Mouse (Mus musculus) ovary, postnatal 14 days (tissue): ENCODE results near the gene Fus.
"Not testable (repeated sequence)": the region's sequence is repeated elsewhere in the genome, so short reads cannot be mapped to it uniquely, and the experiment has no call there.

Source experiments
- DNase-seq: peaks from one replicate; pipeline ENCODE4 v3.0.0; 2022; ENCODE audit warnings: low spot score

Gene Fus

GRCm38 (mm10) chr7:128004487-128005362 is 37.5 kb downstream of the Fus start:
- no peak for DNase-seq

DNA sequence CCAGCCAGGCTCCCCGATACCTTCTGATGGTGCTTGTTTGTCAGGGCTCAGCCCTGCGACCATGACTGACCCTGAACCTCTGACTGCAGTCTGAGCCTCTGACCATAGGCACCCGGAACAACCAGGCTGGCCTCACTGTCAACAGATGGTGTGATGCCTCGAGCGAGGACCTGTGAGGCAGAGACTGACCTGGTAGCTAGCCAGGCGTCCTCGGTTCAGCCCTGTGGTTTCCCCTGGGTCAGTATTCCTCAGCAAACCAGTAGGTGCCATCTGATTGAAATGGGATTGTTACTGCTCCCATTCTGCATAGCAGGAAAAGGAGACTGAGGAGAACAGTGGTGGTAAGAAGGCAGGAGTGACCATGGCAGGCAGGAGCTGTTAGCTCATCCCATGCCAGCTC is 38.9 kb downstream of the Fus start:
- no peak for DNase-seq

- no peak for DNase-seq
Observed at GRCm38 (mm10) chr7:128009715-128010340, 42.6 kb downstream of the Fus start.

DNA sequence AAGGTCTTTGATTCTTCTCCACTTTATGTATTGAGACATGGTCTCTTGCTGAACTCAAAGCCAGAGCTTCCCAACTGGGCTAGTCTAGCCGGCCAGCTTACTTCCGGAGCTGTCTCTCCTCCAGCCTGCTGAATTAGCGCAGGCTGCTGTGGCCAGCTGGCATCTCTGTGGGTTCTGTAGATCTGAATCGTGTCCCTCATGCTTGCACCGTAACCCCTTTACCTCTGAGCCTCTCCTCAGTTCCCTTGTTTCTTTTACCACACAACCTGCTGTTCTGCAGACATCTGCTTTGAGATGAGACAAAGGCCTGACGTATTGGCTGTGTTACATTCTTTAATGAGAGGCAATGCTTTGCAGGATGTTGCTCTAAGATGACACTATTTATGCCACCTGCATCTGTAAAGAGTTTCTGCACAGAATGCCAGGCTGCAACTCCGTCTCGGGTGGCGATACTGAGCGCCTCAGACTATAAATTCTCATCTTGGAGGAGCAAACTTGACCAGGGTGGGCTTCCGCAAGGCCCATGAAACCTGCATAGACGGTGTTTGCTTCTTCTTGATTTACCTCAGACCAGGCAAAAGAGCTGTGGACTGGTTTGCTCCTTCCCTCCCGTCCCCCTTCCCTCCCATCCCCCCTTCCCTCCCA is 45.0 kb downstream of the Fus start:
- no peak for DNase-seq

GRCm38 (mm10) chr7:128013116-128013515 is 45.9 kb downstream of the Fus start:
- DNase-seq, result no peak

DNA sequence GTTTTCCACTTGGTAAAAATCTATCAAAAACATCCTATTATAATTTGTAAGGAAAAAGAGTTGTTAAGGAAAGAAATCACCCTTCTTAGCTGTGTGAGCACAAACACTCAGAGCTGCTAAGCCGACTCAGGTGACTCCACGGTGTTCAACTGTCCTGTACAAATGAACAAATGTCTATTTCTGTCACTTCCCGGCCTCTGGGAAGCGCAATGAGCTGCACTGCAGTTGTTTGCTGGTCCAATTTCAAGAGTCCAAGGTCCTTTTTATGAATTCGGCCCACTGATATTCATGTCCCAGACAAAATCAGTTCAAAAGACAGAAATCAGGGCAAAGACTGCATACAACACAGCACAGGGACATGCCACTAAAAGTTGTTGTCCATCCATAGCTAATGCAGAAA is 48.9 kb downstream of the Fus start:
- not testable (repeated sequence) for DNase-seq

GRCm38 (mm10) chr7:128016650-128017049 is 49.4 kb downstream of the Fus start:
- DNase-seq, result no peak

GRCm38 (mm10) chr7:128018275-128018674 is 51.0 kb downstream of the Fus start:
- no peak for DNase-seq

DNA sequence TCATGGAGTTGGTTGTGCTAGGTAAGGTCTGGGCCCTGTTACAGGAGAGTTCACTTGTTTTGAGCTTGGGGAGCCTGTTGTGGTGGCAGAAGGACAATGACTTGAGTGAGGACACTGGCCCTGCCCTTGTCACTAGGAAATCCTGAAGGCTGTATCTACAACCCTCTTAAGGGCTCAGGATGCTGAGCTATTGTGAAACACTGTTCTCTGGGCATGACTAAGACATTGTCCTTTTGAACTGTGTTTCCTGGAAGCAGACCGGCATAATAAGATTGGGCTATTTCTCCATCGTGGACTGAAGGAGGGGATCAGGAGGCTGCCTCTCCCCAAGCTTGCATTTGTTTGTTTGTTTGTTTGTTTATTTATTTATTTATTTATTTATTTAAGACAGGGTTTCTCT is 51.9 kb downstream of the Fus start:
- no peak for DNase-seq

DNA sequence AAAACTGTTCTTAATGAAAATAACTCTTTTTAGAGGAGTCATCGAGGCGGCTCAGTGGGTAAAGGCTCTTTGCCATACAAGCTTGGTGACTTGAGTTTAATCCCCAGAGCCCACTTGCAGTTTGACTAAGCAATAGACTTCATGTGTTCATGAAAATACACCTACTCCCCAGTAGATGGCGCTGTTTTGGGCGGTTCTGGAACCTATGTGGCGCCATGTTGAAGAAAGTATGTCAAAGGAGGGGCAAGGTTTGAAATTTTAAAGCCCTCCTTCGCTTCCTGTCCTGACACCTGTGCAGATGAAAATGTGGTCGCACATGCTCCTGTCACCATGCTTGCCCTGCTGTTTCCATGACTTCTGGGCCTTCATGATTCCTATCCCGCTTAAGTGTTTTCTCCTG is 55.7 kb downstream of the Fus start:
- DNase-seq, result no peak

DNA sequence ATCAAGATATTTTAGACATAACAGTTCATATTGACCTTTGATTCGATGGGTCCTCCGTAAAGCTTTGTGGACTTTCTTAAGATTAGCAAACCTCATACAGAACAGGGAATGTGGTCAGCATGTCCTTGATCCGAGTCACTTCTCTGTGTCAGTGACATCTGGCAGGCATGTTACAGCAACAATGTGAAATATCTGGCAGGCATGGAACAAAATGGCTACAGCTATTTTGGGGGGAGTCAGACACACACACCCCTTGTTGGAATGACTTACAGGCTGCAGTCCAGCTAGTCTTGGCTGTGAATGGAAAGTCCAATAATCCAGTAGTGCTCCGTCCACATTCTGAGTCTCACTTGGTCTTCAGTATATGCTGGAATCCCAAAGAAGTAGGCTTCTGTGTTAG is 56.3 kb downstream of the Fus start:
- DNase-seq, result no peak

DNA sequence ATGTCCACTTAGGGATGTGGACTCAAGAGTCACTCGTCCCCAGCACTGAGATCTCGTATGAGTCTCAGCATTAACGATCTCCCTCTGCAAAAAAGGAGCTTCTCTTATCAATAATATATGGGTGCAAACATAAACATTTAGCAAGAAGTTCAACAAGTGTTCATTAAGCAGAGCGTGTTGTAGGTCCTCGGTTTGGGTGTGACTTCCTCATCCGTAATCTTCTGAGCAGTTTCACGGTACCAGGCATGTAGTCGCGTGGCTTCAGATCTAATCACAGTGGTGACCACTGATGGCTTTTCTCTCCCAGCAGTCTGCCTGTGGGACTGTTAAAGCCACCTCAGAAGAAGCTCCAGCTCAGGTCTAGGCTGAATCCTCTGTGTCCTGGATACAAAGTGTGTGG is 57.1 kb downstream of the Fus start:
- no peak for DNase-seq

DNA sequence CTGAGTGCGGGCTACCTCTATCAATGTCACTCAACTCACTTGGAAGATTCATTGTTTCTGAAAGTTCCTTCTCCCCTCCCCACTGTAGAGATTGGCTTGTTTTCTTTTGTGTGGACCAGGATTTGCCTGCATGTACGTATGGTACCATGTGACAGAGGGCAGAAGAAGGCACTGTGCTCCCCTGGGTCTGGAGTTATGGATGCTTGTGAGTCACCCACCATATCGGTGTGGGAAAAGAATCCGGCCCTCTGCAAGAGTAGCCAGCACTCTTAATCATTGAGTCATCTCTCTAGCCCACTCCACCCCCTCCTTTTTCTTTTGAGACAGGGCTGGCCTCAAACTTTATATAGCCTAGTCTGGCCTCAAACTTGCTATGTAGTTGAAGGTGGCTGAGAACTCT is 57.7 kb downstream of the Fus start:
- no peak for DNase-seq

DNA sequence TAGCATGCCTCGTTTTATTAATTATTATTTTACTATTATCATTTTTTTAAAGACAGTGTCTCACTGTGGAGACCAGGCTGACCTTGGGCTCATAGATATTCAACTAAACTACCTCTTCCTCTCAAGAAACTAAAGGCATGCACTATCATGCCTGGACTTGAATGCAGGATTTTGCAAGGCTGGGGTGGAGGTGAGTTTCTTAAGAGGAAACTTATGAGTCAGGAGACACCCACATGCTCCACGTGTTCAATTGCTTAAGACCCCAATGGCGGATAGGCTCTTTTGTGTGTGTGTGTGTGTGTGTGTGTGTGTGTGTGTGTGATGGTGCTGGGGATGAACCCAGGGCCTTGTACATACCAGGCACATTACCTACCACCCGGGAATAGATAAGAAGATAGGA is 58.1 kb downstream of the Fus start:
- DNase-seq, result no peak

GRCm38 (mm10) chr7:128031403-128031976 is 64.2 kb downstream of the Fus start:
- no peak for DNase-seq

- no peak for DNase-seq
Observed at GRCm38 (mm10) chr7:128032290-128032988, 65.2 kb downstream of the Fus start.

GRCm38 (mm10) chr7:128032989-128033293 is 65.7 kb downstream of the Fus start:
- DNase-seq, result no peak

GRCm38 (mm10) chr7:128033616-128034015 is 66.4 kb downstream of the Fus start:
- DNase-seq, result no peak
